Mouse (Mus musculus): ENCODE measurements around the gene Gng2.

DNA sequence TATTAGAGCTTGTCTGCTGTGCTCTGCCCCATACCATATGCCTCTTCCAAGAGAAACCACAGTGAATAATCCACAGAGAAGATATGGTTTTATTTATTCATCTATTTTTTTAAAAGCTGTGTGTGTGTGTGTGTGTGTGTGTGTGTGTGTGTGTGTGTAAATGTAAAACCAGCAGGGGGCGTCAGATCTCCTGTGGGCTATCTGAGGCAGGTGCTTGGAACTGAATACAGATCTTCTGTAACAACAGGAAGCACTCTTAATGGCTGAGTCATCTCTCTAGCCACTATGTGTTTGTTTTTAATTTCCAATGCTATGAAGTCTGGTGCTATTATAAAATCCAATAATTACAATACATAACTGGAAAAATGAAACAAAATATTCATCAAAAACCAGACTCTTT is 37.4 kb downstream of the Gng2 start:
- TF ChIP-seq MAFK (IDR thresholded peaks at IDR 0.05; ENCODE audit: borderline replicate concordance, low read depth, low read length) (no peak), KAT2A (conservative IDR thresholded peaks at IDR 0.05; ENCODE audit: low read depth, low read length) (no peak), CTCF (IDR thresholded peaks at IDR 0.05 in 2 of 3, conservative IDR thresholded peaks at IDR 0.05 in 1 of 3; ENCODE audit: control insufficient read depth in 1 of 3, insufficient read depth in 1 of 3, low read depth in 2 of 3, low read length in 3 of 3, poor library complexity in 1 of 3, severe bottlenecking in 1 of 3) (peak in 2 of 3 experiments; percentile 16 to 33; a peak in 2 of 6 replicates), ZKSCAN1 (IDR thresholded peaks at IDR 0.05; ENCODE audit: low read depth, low read length) (no peak), GATA1 (IDR thresholded peaks at IDR 0.05; ENCODE audit: low read depth, low read length) (no peak), E2F4 (IDR thresholded peaks at IDR 0.05; ENCODE audit: borderline replicate concordance, low read depth, low read length) (no peak), MAX (IDR thresholded peaks at IDR 0.05; ENCODE audit: low read length) (no peak), ZC3H11A (IDR thresholded peaks at IDR 0.05; ENCODE audit: low read depth, low read length) (no peak)
